Mouse (Mus musculus) liver, postnatal 0 days (tissue): ENCODE measurements at regions not wholly inside any gene's neighbourhood (a gene's known extent, or its start where the extent isn't known, plus 50 kb on each side); places are given as distances from the start of the nearest gene placed in this dataset.

Source experiments
- CTCF ChIP-seq: sonication (generic); IDR thresholded peaks from 2 replicates; pipeline ENCODE4 v1.5.1; 2016; ENCODE audit warnings: antibody characterized with exemption, low read depth
- EP300 ChIP-seq: IDR thresholded peaks from 2 replicates; pipeline ENCODE4 v1.6.1; 2016; ENCODE audit warnings: antibody characterized with exemption, low read depth, mild to moderate bottlenecking

DNA sequence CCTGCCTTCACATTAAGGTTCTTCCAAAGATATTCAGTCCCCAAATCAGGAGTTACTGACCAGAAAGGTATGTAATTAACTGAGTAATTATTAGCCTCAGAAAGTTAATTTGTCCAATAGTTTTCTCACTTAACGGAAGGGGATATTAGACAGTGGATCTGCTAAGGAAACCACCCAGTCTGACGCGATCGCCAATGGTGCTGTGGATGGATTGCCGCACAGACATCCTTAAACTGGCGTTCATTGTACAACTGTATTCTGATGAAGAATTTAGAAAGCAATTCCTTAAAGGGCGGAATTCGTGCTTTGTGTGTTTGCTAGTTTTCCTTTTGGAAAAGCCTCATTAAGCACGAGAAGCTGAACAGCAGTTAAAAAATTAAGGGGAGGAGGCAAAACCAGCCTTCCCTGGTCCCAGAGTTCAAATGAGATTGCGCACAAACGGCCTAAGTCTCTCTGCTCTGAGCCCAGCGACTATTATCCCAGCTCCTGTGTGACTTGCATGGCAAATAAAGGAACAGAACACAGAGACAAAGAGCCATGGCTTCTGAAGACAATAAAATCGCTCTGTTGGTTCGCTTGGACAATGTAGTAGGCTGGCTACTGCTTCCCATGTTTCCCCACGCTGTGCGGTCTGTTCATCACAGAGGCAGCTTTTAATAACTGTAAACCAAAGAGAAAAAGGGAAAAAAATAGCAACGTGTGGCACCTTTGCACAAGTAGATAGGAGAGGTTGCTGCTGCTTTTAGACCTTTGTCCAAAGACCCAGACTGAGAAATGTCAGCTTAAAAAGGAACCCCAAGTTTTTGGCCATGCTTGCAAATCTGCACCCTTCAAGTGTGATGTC, 83.1 kb downstream of the S1pr1 start:
- no peak for TF ChIP-seq CTCF
- TF ChIP-seq EP300, result no peak
